Mouse (Mus musculus): ENCODE measurements around the gene Asb7. TPM values are rescaled to one million over a fixed set of nuclear protein-coding genes. Genes with fewer than 3 reads are reported as not detected.
A peak's percentile ranks its signal among the peaks of the same experiment; 100 is the strongest.

Asb7 gene
- polyA plus RNA-seq, 1 experiment, result 7.3 TPM

DNA sequence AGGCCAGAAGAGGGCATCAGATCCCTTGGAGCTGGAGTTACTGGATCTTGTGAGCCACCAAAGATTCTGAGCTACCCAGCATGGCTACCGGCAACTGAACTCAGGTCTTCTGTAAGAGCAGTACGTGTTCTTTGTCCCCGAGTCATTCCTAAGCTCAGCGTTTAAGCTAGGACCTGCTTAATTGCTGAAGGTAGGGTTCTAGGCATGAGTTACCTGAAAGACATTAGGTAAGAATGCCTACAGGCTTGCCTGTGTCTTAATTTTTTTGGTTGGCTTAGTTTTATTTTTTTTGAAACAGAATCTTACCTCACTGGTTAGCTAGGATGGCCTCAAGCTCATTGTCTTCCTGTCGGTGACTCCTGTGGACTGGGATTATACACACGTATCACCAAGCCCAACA lies 38.7 kb upstream of the Asb7 start:
- Histone ChIP-seq H3K36me3 (ENCODE audit: control insufficient read depth, insufficient read depth, low read length) (no peaks in the 10 kb centered on the region), H3K4me1 (replicated peaks; ENCODE audit: control insufficient read depth, insufficient read depth, low read length) (peaks cover 3% of the 10 kb centered on the region), H3K27me3 (ENCODE audit: control insufficient read depth, insufficient read depth, low read length) (no peaks in the 10 kb centered on the region), H3K4me3 (ENCODE audit: control insufficient read depth, insufficient read depth, low read length) (no peak overlapping the region), H3K27ac (ENCODE audit: control insufficient read depth, insufficient read depth, low read length) (no peak overlapping the region)
- 96% methylated on average over 6 of the region's 6 CpGs for WGBS
- DNase-seq, result no peak
- TF ChIP-seq CTCF (IDR thresholded peaks at IDR 0.05; ENCODE audit: borderline replicate concordance, control insufficient read depth, extremely low read depth, insufficient read depth, low read length, poor library complexity) (no peak), POLR2A (IDR thresholded peaks at IDR 0.05; ENCODE audit: control insufficient read depth, extremely low read depth, insufficient read depth, low read length, poor library complexity) (no peak)

DNA sequence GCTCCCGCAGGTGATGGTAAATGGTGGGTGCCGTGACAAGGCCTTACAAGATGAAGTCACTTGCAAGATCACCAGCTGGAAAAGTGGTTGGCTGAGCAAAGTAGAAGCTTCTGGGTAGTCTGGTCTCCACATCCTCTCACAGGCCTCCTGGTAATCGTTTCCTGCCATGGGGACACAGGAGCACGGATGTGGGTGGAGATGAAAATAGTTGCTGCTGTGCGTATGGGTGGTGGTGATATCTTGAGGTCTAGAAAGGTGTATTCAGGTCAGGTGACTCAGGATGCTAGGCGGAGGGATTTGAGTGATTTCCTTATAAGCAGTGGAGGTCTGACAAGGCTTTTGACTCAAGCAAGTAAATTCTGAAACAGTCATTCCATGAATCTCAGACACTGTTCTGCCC lies 35.6 kb upstream of the Asb7 start:
- H3K4me3 ChIP-seq (ENCODE audit: control insufficient read depth, insufficient read depth, low read length), result no peak overlapping the region
- peaks cover 3% of the 10 kb centered on the region for H3K4me1 ChIP-seq (replicated peaks; ENCODE audit: control insufficient read depth, insufficient read depth, low read length)
- peak; percentile 8 for DNase-seq
- 68% methylated on average over 6 of the region's 6 CpGs for WGBS
- H3K36me3 ChIP-seq (ENCODE audit: control insufficient read depth, insufficient read depth, low read length), result no peaks in the 10 kb centered on the region
- no peaks in the 10 kb centered on the region for H3K27me3 ChIP-seq (ENCODE audit: control insufficient read depth, insufficient read depth, low read length)
- H3K27ac ChIP-seq (ENCODE audit: control insufficient read depth, insufficient read depth, low read length), result no peak overlapping the region
- TF ChIP-seq CTCF (IDR thresholded peaks at IDR 0.05; ENCODE audit: borderline replicate concordance, control insufficient read depth, extremely low read depth, insufficient read depth, low read length, poor library complexity), result no peak
- TF ChIP-seq POLR2A (IDR thresholded peaks at IDR 0.05; ENCODE audit: control insufficient read depth, extremely low read depth, insufficient read depth, low read length, poor library complexity), result no peak

DNA sequence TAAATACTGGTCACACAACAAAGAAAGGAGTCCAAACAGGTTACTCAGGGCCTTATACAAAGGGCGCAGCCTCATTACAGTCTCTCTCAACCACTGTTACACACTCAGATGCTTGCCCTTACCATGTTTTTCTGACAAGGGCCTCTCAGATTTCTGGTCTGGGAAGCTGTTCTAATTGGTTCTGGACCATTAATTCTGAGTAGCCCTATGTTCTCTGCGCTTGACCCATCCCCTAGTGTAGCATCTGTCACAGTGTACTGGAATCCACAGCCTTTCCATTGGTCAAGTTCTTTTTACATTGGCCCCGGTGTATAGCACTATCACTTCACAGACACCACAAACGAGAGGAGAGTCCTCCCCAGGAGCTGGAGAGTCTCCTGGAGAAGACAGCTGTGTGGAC lies 35.1 kb upstream of the Asb7 start:
- Histone ChIP-seq H3K36me3 (ENCODE audit: control insufficient read depth, insufficient read depth, low read length) (no peaks in the 10 kb centered on the region), H3K27ac (ENCODE audit: control insufficient read depth, insufficient read depth, low read length) (no peak overlapping the region), H3K4me3 (ENCODE audit: control insufficient read depth, insufficient read depth, low read length) (no peak overlapping the region), H3K27me3 (ENCODE audit: control insufficient read depth, insufficient read depth, low read length) (no peaks in the 10 kb centered on the region), H3K4me1 (replicated peaks; ENCODE audit: control insufficient read depth, insufficient read depth, low read length) (peaks cover 3% of the 10 kb centered on the region)
- TF ChIP-seq CTCF (IDR thresholded peaks at IDR 0.05; ENCODE audit: borderline replicate concordance, control insufficient read depth, extremely low read depth, insufficient read depth, low read length, poor library complexity), result no peak
- no peak for TF ChIP-seq POLR2A (IDR thresholded peaks at IDR 0.05; ENCODE audit: control insufficient read depth, extremely low read depth, insufficient read depth, low read length, poor library complexity)
- no peak for DNase-seq
- 84% methylated on average over 4 of the region's 4 CpGs for WGBS

DNA sequence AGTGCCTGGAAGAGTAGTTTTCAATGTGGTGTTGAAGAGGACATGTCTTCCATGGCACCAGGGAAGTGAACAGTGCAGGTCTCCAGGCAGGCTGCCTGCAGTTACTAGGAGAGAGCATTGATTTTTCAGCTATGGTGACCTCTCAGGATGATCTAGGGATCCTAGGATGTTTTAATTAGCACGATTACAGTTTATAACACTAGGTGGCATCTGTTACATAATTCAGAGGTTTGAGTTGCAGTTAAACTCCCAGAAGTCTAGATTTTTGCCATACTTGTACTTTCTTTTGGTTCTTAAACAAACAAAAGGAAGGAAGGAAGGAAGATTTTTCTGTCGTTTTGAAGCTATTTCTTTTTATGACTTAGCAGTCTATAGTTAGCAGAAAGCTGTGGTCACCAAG lies 21.8 kb upstream of the Asb7 start:
- DNase-seq, result no peak
- Histone ChIP-seq H3K27me3 (ENCODE audit: control insufficient read depth, insufficient read depth, low read length) (no peaks in the 10 kb centered on the region), H3K4me3 (ENCODE audit: control insufficient read depth, insufficient read depth, low read length) (no peak overlapping the region), H3K36me3 (ENCODE audit: control insufficient read depth, insufficient read depth, low read length) (no peaks in the 10 kb centered on the region; the same call in 1 of the 2 replicates), H3K4me1 (replicated peaks; ENCODE audit: control insufficient read depth, insufficient read depth, low read length) (no peaks in the 10 kb centered on the region), H3K27ac (ENCODE audit: control insufficient read depth, insufficient read depth, low read length) (no peak overlapping the region)
- no peak for TF ChIP-seq POLR2A (IDR thresholded peaks at IDR 0.05; ENCODE audit: control insufficient read depth, extremely low read depth, insufficient read depth, low read length, poor library complexity)
- no peak for TF ChIP-seq CTCF (IDR thresholded peaks at IDR 0.05; ENCODE audit: borderline replicate concordance, control insufficient read depth, extremely low read depth, insufficient read depth, low read length, poor library complexity)
- 35% methylated on average over 2 of the region's 2 CpGs for WGBS

DNA sequence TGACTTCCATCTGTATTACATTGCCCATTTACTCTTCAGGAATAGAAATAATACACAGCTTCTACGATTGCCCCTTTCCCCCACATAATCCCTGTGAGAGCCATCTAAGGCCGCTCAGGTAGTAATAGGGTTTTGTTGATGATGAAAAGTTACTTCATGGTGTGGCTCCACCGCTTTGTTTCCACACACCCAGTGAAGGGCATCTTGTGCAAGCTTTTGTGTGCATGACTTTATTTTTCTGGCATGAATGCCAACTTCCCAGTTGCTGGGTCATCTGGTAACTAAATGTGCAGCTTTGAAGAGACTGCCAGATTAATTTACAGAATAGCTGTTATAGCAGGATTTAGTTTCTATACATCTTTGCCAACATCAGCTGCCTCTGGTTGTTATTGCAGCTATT lies 15.2 kb upstream of the Asb7 start:
- Histone ChIP-seq H3K4me3 (ENCODE audit: control insufficient read depth, insufficient read depth, low read length) (no peak overlapping the region), H3K4me1 (replicated peaks; ENCODE audit: control insufficient read depth, insufficient read depth, low read length) (peaks cover 3% of the 10 kb centered on the region; the same call in 1 of the 2 replicates), H3K27me3 (ENCODE audit: control insufficient read depth, insufficient read depth, low read length) (no peaks in the 10 kb centered on the region), H3K36me3 (ENCODE audit: control insufficient read depth, insufficient read depth, low read length) (no peaks in the 10 kb centered on the region), H3K27ac (ENCODE audit: control insufficient read depth, insufficient read depth, low read length) (no peak overlapping the region)
- DNase-seq, result no peak
- no peak for TF ChIP-seq CTCF (IDR thresholded peaks at IDR 0.05; ENCODE audit: borderline replicate concordance, control insufficient read depth, extremely low read depth, insufficient read depth, low read length, poor library complexity)
- over 99% methylated on average over 3 of the region's 3 CpGs for WGBS

DNA sequence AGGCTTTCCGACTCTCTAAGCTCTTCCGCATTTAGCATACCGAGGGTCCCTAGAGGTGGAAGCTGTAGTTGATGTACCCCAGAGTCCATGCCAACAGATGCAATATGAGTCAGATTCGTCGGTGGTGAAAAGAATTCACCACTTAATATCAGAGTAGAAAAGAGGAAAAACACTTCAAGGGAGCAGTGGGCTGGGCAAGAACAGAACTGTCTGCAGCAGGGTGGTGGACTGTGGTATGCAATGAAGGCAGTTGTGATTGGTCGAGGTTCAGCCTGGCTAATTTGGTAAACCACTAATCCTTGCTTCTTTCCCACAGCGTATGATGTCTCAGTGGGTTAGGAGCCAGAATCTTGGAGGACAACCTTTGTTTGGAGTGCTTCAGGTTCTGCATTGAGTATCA lies 13.3 kb upstream of the Asb7 start:
- no peak overlapping the region for H3K4me3 ChIP-seq (ENCODE audit: control insufficient read depth, insufficient read depth, low read length)
- WGBS, result 88% methylated on average over 7 of the region's 7 CpGs
- DNase-seq, result no peak

DNA sequence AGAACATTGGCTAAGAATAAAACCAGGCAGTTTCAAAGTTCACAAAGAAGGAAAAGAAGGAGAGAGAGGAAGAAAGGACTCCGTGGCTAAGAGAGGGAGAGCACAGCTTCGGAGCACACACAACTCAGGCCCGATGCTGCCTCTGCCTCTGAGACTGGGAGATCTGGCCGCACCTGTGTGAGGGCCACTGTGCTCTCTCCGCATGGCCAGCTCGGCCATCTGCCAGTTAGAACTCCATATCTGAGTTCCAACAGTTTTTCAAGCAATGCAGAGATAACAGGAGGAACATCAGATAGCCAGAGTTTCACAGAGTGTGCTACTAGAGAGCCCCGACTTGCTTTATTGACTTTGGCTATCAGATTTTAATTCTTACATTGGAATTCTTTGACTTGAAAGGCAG lies 5.1 kb upstream of the Asb7 start:
- DNase-seq, result no peak
- Histone ChIP-seq H3K4me3 (ENCODE audit: control insufficient read depth, insufficient read depth, low read length) (no peak overlapping the region), H3K4me1 (replicated peaks; ENCODE audit: control insufficient read depth, insufficient read depth, low read length) (no peaks in the 10 kb centered on the region), H3K36me3 (ENCODE audit: control insufficient read depth, insufficient read depth, low read length) (no peaks in the 10 kb centered on the region), H3K27ac (ENCODE audit: control insufficient read depth, insufficient read depth, low read length) (no peak overlapping the region), H3K27me3 (ENCODE audit: control insufficient read depth, insufficient read depth, low read length) (no peaks in the 10 kb centered on the region)
- no peak for TF ChIP-seq POLR2A (IDR thresholded peaks at IDR 0.05; ENCODE audit: control insufficient read depth, extremely low read depth, insufficient read depth, low read length, poor library complexity)
- TF ChIP-seq CTCF (IDR thresholded peaks at IDR 0.05; ENCODE audit: borderline replicate concordance, control insufficient read depth, extremely low read depth, insufficient read depth, low read length, poor library complexity), result no peak
- 92% methylated on average over 7 of the region's 7 CpGs for WGBS

More for the DNA sequence above, 13.3 kb upstream of the Asb7 start:
- Histone ChIP-seq H3K27me3 (ENCODE audit: control insufficient read depth, insufficient read depth, low read length) (no peaks in the 10 kb centered on the region), H3K27ac (ENCODE audit: control insufficient read depth, insufficient read depth, low read length) (no peak overlapping the region), H3K4me1 (replicated peaks; ENCODE audit: control insufficient read depth, insufficient read depth, low read length) (peaks cover 3% of the 10 kb centered on the region; the same call in 1 of the 2 replicates), H3K36me3 (ENCODE audit: control insufficient read depth, insufficient read depth, low read length) (no peaks in the 10 kb centered on the region)
- no peak for TF ChIP-seq CTCF (IDR thresholded peaks at IDR 0.05; ENCODE audit: borderline replicate concordance, control insufficient read depth, extremely low read depth, insufficient read depth, low read length, poor library complexity)
- no peak for TF ChIP-seq POLR2A (IDR thresholded peaks at IDR 0.05; ENCODE audit: control insufficient read depth, extremely low read depth, insufficient read depth, low read length, poor library complexity)
